Mouse (Mus musculus): ENCODE measurements around the gene Mapkapk2. TPM values are rescaled to one million over a fixed set of nuclear protein-coding genes. Genes with fewer than 3 reads are reported as not detected.

The Mapkapk2 gene
- polyA plus RNA-seq, 1 experiment from 2014 or later = 49.5 TPM

- H3K9ac ChIP-seq = no peak overlapping the region
- 56% methylated on average over 7 of the region's 7 CpGs for whole genome bisulfite sequencing
- H3K4me2 ChIP-seq = no peak overlapping the region
- no peaks in the 10 kb centered on the region for H3K9me3 ChIP-seq
- no peaks in the 10 kb centered on the region for H3K27me3 ChIP-seq (replicated peaks)
- H3K27ac ChIP-seq = no peak overlapping the region
- H3K4me1 ChIP-seq = peaks cover 26% of the 10 kb centered on the region
- H3K36me3 ChIP-seq = peaks cover 42% of the 10 kb centered on the region
- H3K4me3 ChIP-seq (replicated peaks) = no peak overlapping the region
- ATAC-seq (ENCODE audit: insufficient read depth, low FRiP score, low read depth) = no peak
Observed at GRCm38 (mm10) chr1:131058431-131058830, 39.2 kb downstream of the Mapkapk2 start.

GRCm38 (mm10) chr1:131054251-131054650 lies 43.4 kb downstream of the Mapkapk2 start:
- Histone ChIP-seq H3K4me3 (replicated peaks) (no peak overlapping the region), H3K36me3 (peaks cover 42% of the 10 kb centered on the region), H3K27me3 (replicated peaks) (no peaks in the 10 kb centered on the region), H3K27ac (no peak overlapping the region), H3K9me3 (no peaks in the 10 kb centered on the region), H3K4me2 (no peak overlapping the region), H3K4me1 (peaks cover 11% of the 10 kb centered on the region), H3K9ac (no peak overlapping the region)
- no peak for ATAC-seq (ENCODE audit: insufficient read depth, low FRiP score, low read depth)
- WGBS = 81% methylated on average over 4 of the region's 4 CpGs

GRCm38 (mm10) chr1:131053656-131054055 lies 44.0 kb downstream of the Mapkapk2 start:
- 63% methylated on average over 4 of the region's 4 CpGs for WGBS
- peaks cover 42% of the 10 kb centered on the region for H3K36me3 ChIP-seq

GRCm38 (mm10) chr1:131053239-131053638 lies 44.4 kb downstream of the Mapkapk2 start:
- H3K4me2 ChIP-seq = no peak overlapping the region
- no peak overlapping the region for H3K4me3 ChIP-seq (replicated peaks)
- H3K27me3 ChIP-seq (replicated peaks) = no peaks in the 10 kb centered on the region
- no peak overlapping the region for H3K9ac ChIP-seq
- peaks cover 42% of the 10 kb centered on the region for H3K36me3 ChIP-seq
- no peak overlapping the region for H3K27ac ChIP-seq
- peak; percentile 19; the same call in 1 of the 2 replicates for ATAC-seq (ENCODE audit: insufficient read depth, low FRiP score, low read depth)
- H3K4me1 ChIP-seq = peaks cover 9% of the 10 kb centered on the region
- WGBS = 14% methylated on average over 8 of the region's 8 CpGs
- no peaks in the 10 kb centered on the region for H3K9me3 ChIP-seq

More at GRCm38 (mm10) chr1:131053656-131054055, 44.0 kb downstream of the Mapkapk2 start:
- ATAC-seq (ENCODE audit: insufficient read depth, low FRiP score, low read depth) = 0 out of 2 replicates have a peak, but pooled peaks have one; percentile 21
- Histone ChIP-seq H3K4me3 (replicated peaks) (no peak overlapping the region), H3K27ac (no peak overlapping the region), H3K9me3 (no peaks in the 10 kb centered on the region), H3K4me1 (peaks cover 9% of the 10 kb centered on the region), H3K9ac (no peak overlapping the region), H3K27me3 (replicated peaks) (no peaks in the 10 kb centered on the region), H3K4me2 (no peak overlapping the region)

- H3K9me3 ChIP-seq = no peaks in the 10 kb centered on the region
- WGBS = 34% methylated on average over 7 of the region's 7 CpGs
- no peak for ATAC-seq (ENCODE audit: insufficient read depth, low FRiP score, low read depth)
- peaks cover 25% of the 10 kb centered on the region for H3K36me3 ChIP-seq
- H3K9ac ChIP-seq = no peak overlapping the region
- no peaks in the 10 kb centered on the region for H3K27me3 ChIP-seq (replicated peaks)
- H3K4me1 ChIP-seq = peaks cover 9% of the 10 kb centered on the region
- H3K4me3 ChIP-seq (replicated peaks) = no peak overlapping the region
- H3K4me2 ChIP-seq = no peak overlapping the region
- H3K27ac ChIP-seq = no peak overlapping the region
Observed at GRCm38 (mm10) chr1:131051073-131051472, 46.6 kb downstream of the Mapkapk2 start.

- Histone ChIP-seq H3K36me3 (peaks cover 20% of the 10 kb centered on the region), H3K4me1 (peaks cover 9% of the 10 kb centered on the region), H3K4me2 (no peak overlapping the region), H3K27ac (no peak overlapping the region), H3K27me3 (replicated peaks) (no peaks in the 10 kb centered on the region), H3K9ac (no peak overlapping the region), H3K9me3 (no peaks in the 10 kb centered on the region), H3K4me3 (replicated peaks) (no peak overlapping the region)
- no peak for ATAC-seq (ENCODE audit: insufficient read depth, low FRiP score, low read depth)
- WGBS = 87% methylated on average over 5 of the region's 5 CpGs
Observed at GRCm38 (mm10) chr1:131050617-131051016, 47.0 kb downstream of the Mapkapk2 start.

- peaks cover 14% of the 10 kb centered on the region for H3K36me3 ChIP-seq
- H3K9me3 ChIP-seq = no peaks in the 10 kb centered on the region
- H3K27me3 ChIP-seq (replicated peaks) = no peaks in the 10 kb centered on the region
- no peak overlapping the region for H3K4me2 ChIP-seq
- no peak overlapping the region for H3K27ac ChIP-seq
- H3K4me3 ChIP-seq (replicated peaks) = no peak overlapping the region
- H3K4me1 ChIP-seq = peaks cover 9% of the 10 kb centered on the region
- no peak for ATAC-seq (ENCODE audit: insufficient read depth, low FRiP score, low read depth)
- H3K9ac ChIP-seq = no peak overlapping the region
- 92% methylated on average over 5 of the region's 5 CpGs for WGBS
Observed at GRCm38 (mm10) chr1:131050011-131050410, 47.6 kb downstream of the Mapkapk2 start.

- Histone ChIP-seq H3K27ac (no peak overlapping the region), H3K4me2 (no peak overlapping the region), H3K9me3 (no peaks in the 10 kb centered on the region), H3K4me1 (peaks cover 9% of the 10 kb centered on the region), H3K36me3 (peaks cover 8% of the 10 kb centered on the region), H3K4me3 (replicated peaks) (no peak overlapping the region), H3K9ac (no peak overlapping the region), H3K27me3 (replicated peaks) (no peaks in the 10 kb centered on the region)
- no peak for ATAC-seq (ENCODE audit: insufficient read depth, low FRiP score, low read depth)
- 75% methylated on average over 5 of the region's 5 CpGs for WGBS
Observed at GRCm38 (mm10) chr1:131049361-131049806, 48.2 kb downstream of the Mapkapk2 start.

GRCm38 (mm10) chr1:131048946-131049345 lies 48.7 kb downstream of the Mapkapk2 start:
- Histone ChIP-seq H3K9me3 (no peaks in the 10 kb centered on the region), H3K9ac (no peak overlapping the region), H3K4me2 (no peak overlapping the region), H3K27me3 (replicated peaks) (no peaks in the 10 kb centered on the region), H3K27ac (no peak overlapping the region), H3K36me3 (peaks cover 4% of the 10 kb centered on the region; the same call in 1 of the 2 replicates), H3K4me1 (peaks cover 9% of the 10 kb centered on the region), H3K4me3 (replicated peaks) (no peak overlapping the region)
- 86% methylated on average over 8 of the region's 8 CpGs for WGBS
- no peak for ATAC-seq (ENCODE audit: insufficient read depth, low FRiP score, low read depth)

GRCm38 (mm10) chr1:131048121-131048863 lies 49.3 kb downstream of the Mapkapk2 start:
- Histone ChIP-seq H3K4me3 (replicated peaks) (no peak overlapping the region), H3K27ac (no peak overlapping the region), H3K27me3 (replicated peaks) (no peaks in the 10 kb centered on the region), H3K9ac (no peak overlapping the region), H3K4me1 (peaks cover 9% of the 10 kb centered on the region), H3K9me3 (no peaks in the 10 kb centered on the region), H3K36me3 (no peaks in the 10 kb centered on the region), H3K4me2 (no peak overlapping the region)
- WGBS = 54% methylated on average over 6 of the region's 6 CpGs
- ATAC-seq (ENCODE audit: insufficient read depth, low FRiP score, low read depth) = no peak

GRCm38 (mm10) chr1:131046607-131047006 lies 51.0 kb downstream of the Mapkapk2 start:
- ATAC-seq (ENCODE audit: insufficient read depth, low FRiP score, low read depth) = no peak
- no peak overlapping the region for H3K27ac ChIP-seq
- H3K9ac ChIP-seq = no peak overlapping the region
- WGBS = 88% methylated on average over 10 of the region's 10 CpGs
- no peaks in the 10 kb centered on the region for H3K9me3 ChIP-seq
- H3K27me3 ChIP-seq (replicated peaks) = no peaks in the 10 kb centered on the region
- H3K4me2 ChIP-seq = no peak overlapping the region
- no peak overlapping the region for H3K4me3 ChIP-seq (replicated peaks)
- peaks cover 6% of the 10 kb centered on the region for H3K4me1 ChIP-seq
- no peaks in the 10 kb centered on the region for H3K36me3 ChIP-seq

GRCm38 (mm10) chr1:131045723-131046355 lies 51.8 kb downstream of the Mapkapk2 start:
- Histone ChIP-seq H3K4me3 (replicated peaks) (no peak overlapping the region), H3K9me3 (no peaks in the 10 kb centered on the region), H3K27me3 (replicated peaks) (no peaks in the 10 kb centered on the region), H3K36me3 (no peaks in the 10 kb centered on the region), H3K4me2 (no peak overlapping the region), H3K4me1 (no peaks in the 10 kb centered on the region; the same call in 1 of the 2 replicates), H3K9ac (no peak overlapping the region), H3K27ac (no peak overlapping the region)
- 74% methylated on average over 2 of the region's 2 CpGs for WGBS
- ATAC-seq (ENCODE audit: insufficient read depth, low FRiP score, low read depth) = no peak

All from stomach, embryonic 15.5 days (tissue).